Mouse (Mus musculus) MEL (cell line): ENCODE data around the gene Fat3.

Source experiments
- CHD1 ChIP-seq: IDR thresholded peaks from 2 replicates; pipeline ENCODE4 v1.6.1; 2012; ENCODE audit warnings: low read depth, mild to moderate bottlenecking, inconsistent platforms, low read length, improper control_type of control experiment
- CTCF ChIP-seq, 3 experiments: IDR thresholded peaks in 2 of 3; conservative IDR thresholded peaks in 1 of 3; 2 replicates each; pipeline ENCODE4 v1.5.1; 2011 to 2012; ENCODE audit warnings: low read length in 3 of 3, low read depth in 2 of 3, mild to moderate bottlenecking in 2 of 3, improper control_type of control experiment in 1 of 3, inconsistent platforms in 1 of 3, mixed read lengths in 1 of 3, moderate library complexity in 1 of 3; ENCODE audit not compliant: control insufficient read depth in 1 of 3, insufficient read depth in 1 of 3, poor library complexity in 1 of 3, severe bottlenecking in 1 of 3
- E2F4 ChIP-seq: IDR thresholded peaks from 2 replicates; pipeline ENCODE4 v1.6.1; 2011; ENCODE audit warnings: low read depth, low read length, improper control_type of control experiment, borderline replicate concordance
- EP300 ChIP-seq, 2 experiments: IDR thresholded peaks; 2 replicates each; pipeline ENCODE4 v1.6.1; 2011; ENCODE audit warnings: improper control_type of control experiment in 2 of 2, low read length in 2 of 2, low read depth in 1 of 2, mild to moderate bottlenecking in 1 of 2
- GATA1 ChIP-seq: IDR thresholded peaks from 2 replicates; pipeline ENCODE4 v1.6.1; 2011; ENCODE audit warnings: low read depth, low read length, improper control_type of control experiment
- NELFE ChIP-seq: IDR thresholded peaks from 2 replicates; pipeline ENCODE4 v1.6.1; 2011; ENCODE audit warnings: low read depth, low read length, improper control_type of control experiment
- POLR2A ChIP-seq, 2 experiments: IDR thresholded peaks; 2 replicates each; pipeline ENCODE4 v1.6.1; 2011 to 2012; ENCODE audit warnings: low read length in 2 of 2, mild to moderate bottlenecking in 2 of 2, control low read depth in 1 of 2, improper control_type of control experiment in 1 of 2, low read depth in 1 of 2, moderate library complexity in 1 of 2; ENCODE audit not compliant: control insufficient read depth in 1 of 2, insufficient read depth in 1 of 2, poor library complexity in 1 of 2
- RAD21 ChIP-seq: IDR thresholded peaks from 2 replicates; pipeline ENCODE4 v1.6.1; 2011; ENCODE audit warnings: mild to moderate bottlenecking, low read depth, low read length, improper control_type of control experiment
- SIN3A ChIP-seq: IDR thresholded peaks from 2 replicates; pipeline ENCODE4 v1.6.1; 2012; ENCODE audit warnings: low read length, improper control_type of control experiment, inconsistent platforms
- TBP ChIP-seq: IDR thresholded peaks from 2 replicates; pipeline ENCODE4 v1.8.0; 2011; ENCODE audit warnings: low read depth, low read length, improper control_type of control experiment
- ZC3H11A ChIP-seq: IDR thresholded peaks from 2 replicates; pipeline ENCODE4 v1.6.1; 2012; ENCODE audit warnings: low read depth, mild to moderate bottlenecking, inconsistent platforms, low read length, improper control_type of control experiment
- ZKSCAN1 ChIP-seq: IDR thresholded peaks from 2 replicates; pipeline ENCODE4 v1.6.1; 2012; ENCODE audit warnings: low read depth, mild to moderate bottlenecking, inconsistent platforms, low read length, improper control_type of control experiment, moderate library complexity
- ZMIZ1 ChIP-seq: IDR thresholded peaks from 2 replicates; pipeline ENCODE4 v1.6.1; 2012; ENCODE audit warnings: low read depth, mild to moderate bottlenecking, inconsistent platforms, low read length, improper control_type of control experiment, moderate library complexity

DNA sequence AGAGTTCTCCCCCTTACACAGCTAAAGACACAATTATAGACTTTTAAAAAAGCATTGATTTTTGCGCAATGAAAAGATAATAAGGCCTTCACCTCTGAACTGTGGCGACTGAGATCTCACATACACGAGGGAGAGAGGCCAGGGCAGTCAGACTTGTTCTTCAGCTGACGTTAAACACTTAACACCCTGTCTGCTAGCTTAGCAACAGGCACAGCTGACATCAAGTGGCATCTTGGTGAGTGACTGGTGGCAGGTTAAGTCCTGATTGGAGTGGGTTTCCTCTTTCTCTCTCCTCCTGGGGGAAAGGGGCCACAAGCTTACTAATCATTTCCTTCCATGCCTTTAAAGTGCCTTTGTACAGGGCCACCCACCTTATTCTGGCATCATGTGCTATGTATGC lies 631.1 kb downstream of the Fat3 start:
- TF ChIP-seq CTCF (IDR thresholded peaks at IDR 0.05 in 2 of 3, conservative IDR thresholded peaks at IDR 0.05 in 1 of 3; ENCODE audit: control insufficient read depth in 1 of 3, insufficient read depth in 1 of 3, low read depth in 2 of 3, low read length in 3 of 3, poor library complexity in 1 of 3, severe bottlenecking in 1 of 3), result no peak
- no peak for TF ChIP-seq CHD1
- TF ChIP-seq POLR2A (IDR thresholded peaks at IDR 0.05; ENCODE audit: control insufficient read depth in 1 of 2, insufficient read depth in 1 of 2, low read depth in 1 of 2, low read length in 2 of 2, poor library complexity in 1 of 2), result no peak
- no peak for TF ChIP-seq NELFE
- TF ChIP-seq TBP, result no peak
- no peak for TF ChIP-seq ZKSCAN1
- no peak for TF ChIP-seq ZMIZ1
- TF ChIP-seq GATA1, result no peak
- no peak for TF ChIP-seq RAD21
- TF ChIP-seq SIN3A, result no peak
- no peak for TF ChIP-seq ZC3H11A
- TF ChIP-seq EP300 (IDR thresholded peaks at IDR 0.05; ENCODE audit: low read depth in 1 of 2, low read length in 2 of 2), result no peak
- no peak for TF ChIP-seq E2F4
